Mouse (Mus musculus): ENCODE data around the gene Nacc1.

DNA sequence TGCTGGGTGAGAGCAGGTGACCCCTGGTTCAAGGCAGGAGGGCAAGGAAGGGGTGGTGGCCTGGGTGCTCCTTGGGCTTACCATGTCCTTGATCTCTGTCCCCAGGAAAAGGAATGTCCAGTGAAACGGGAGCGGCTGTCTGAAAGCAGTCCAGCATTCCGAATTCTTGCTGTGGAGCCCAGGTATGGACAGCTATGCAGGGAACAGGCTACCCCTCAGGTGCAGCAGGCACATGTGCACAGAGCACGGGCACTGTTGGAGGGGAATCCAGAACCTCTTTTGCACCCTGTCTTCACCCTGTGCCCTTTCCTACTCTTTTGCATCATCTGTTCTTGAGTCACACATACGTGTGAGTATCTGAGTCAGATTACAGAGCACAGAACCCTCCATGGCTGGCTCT, 10.6 kb upstream of the Nacc1 start:
- TF ChIP-seq MYOG (IDR thresholded peaks at IDR 0.05; ENCODE audit: control insufficient read depth, extremely low read depth, insufficient read length) (no peak), CTCF (IDR thresholded peaks at IDR 0.05; ENCODE audit: control insufficient read depth, insufficient read depth, insufficient read length) (no peak), MAX (IDR thresholded peaks at IDR 0.05) (no peak), CEBPB (IDR thresholded peaks at IDR 0.05; ENCODE audit: low read depth) (no peak), FOSL1 (IDR thresholded peaks at IDR 0.05; ENCODE audit: insufficient read depth, low read length, poor library complexity, severe bottlenecking) (no peak), USF1 (IDR thresholded peaks at IDR 0.05; ENCODE audit: low read depth) (no peak)
